19 mouse cellular contexts compared by ENCODE assay signal in genomic region chr9:65639065-65639464, GRCm38 (mm10). TPM values are rescaled to one million over a fixed set of nuclear protein-coding genes. Genes with fewer than 3 reads are reported as not detected.
DNase-seq lines count a peak whose midpoint lies in the region; ATAC-seq and TF ChIP-seq lines count a peak whose summit lies in the region.
"Had no signal": no experiment of that assay in that cellular context is flagged by ENCODE, and none has a peak within 500 bp of the region (broad histone marks: within the 10 kb centered on the region; RNA-seq: fewer than 3 reads in every experiment).

No protein-coding gene starts in this region.

- no peaks in the 10 kb centered on the region for H3K9me3 ChIP-seq in heart, embryonic 13.5 days
- no peaks in the 10 kb centered on the region for H3K9me3 ChIP-seq in kidney, postnatal 0 days (replicated peaks; ENCODE audit: low read length)
- H3K9me3 ChIP-seq in heart, embryonic 16.5 days (replicated peaks; ENCODE audit: control insufficient read depth, low read length): no peaks in the 10 kb centered on the region
- H3K9me3 ChIP-seq in stomach, embryonic 16.5 days (replicated peaks; ENCODE audit: control insufficient read depth, low read length): no peaks in the 10 kb centered on the region
- H3K9me3 ChIP-seq in hindbrain, embryonic 11.5 days (ENCODE audit: control insufficient read depth, low read length): no peaks in the 10 kb centered on the region
- H3K9me3 ChIP-seq: embryonic facial prominence, embryonic 10.5 days; hindbrain, embryonic 15.5 days; liver, embryonic 13.5 days; lung, embryonic 15.5 days; midbrain, embryonic 15.5 days had no signal

- no peak for DNase-seq in heart, postnatal 14 days
- DNase-seq in kidney, postnatal 0 days (ENCODE audit: low spot score): no peak
- DNase-seq in kidney, postnatal 25 days: no peak
- no peak for DNase-seq in B cell, adult 2 months
- no peak for DNase-seq in hindbrain, embryonic 11.5 days (ENCODE audit: low spot score)
- DNase-seq: adrenal gland, adult 2 months; cerebellum, adult 18-20 months; liver, embryonic 13.5 days; retina, postnatal 1 day; right cerebral cortex, postnatal 4 days had no signal

- no peak for ATAC-seq in heart, embryonic 13.5 days (ENCODE audit: extremely low read depth, insufficient number of reproducible peaks, low FRiP score, low TSS enrichment)
- no peak for ATAC-seq in kidney, postnatal 0 days (replicated peaks; ENCODE audit: low FRiP score, low read depth)
- ATAC-seq in heart, embryonic 16.5 days (replicated peaks; ENCODE audit: extremely low read depth, insufficient read depth, low FRiP score): peak; percentile 81
- peak; percentile 62; the same call in 1 of the 2 replicates for ATAC-seq in stomach, embryonic 16.5 days (ENCODE audit: insufficient read depth, low FRiP score)
- ATAC-seq in hindbrain, embryonic 11.5 days (ENCODE audit: low FRiP score): no peak
- ATAC-seq: forebrain, embryonic 16.5 days; midbrain, embryonic 15.5 days had no signal

- peaks cover 14% of the 10 kb centered on the region for H3K36me3 ChIP-seq in heart, embryonic 13.5 days
- H3K36me3 ChIP-seq in kidney, postnatal 0 days (ENCODE audit: insufficient read depth, low read length): no peaks in the 10 kb centered on the region
- no peaks in the 10 kb centered on the region for H3K36me3 ChIP-seq in heart, embryonic 16.5 days (ENCODE audit: control insufficient read depth, insufficient read depth)
- no peaks in the 10 kb centered on the region for H3K36me3 ChIP-seq in stomach, embryonic 16.5 days (ENCODE audit: control insufficient read depth, insufficient read depth, low read length)
- H3K36me3 ChIP-seq in hindbrain, embryonic 11.5 days (ENCODE audit: control insufficient read depth, insufficient read depth, low read length): no peaks in the 10 kb centered on the region
- H3K36me3 ChIP-seq: embryonic facial prominence, embryonic 10.5 days; hindbrain, embryonic 15.5 days; liver, embryonic 13.5 days; lung, embryonic 15.5 days; midbrain, embryonic 15.5 days had no signal

- peak overlapping the region; percentile 70 for H3K9ac ChIP-seq in heart, embryonic 13.5 days
- no peak overlapping the region for H3K9ac ChIP-seq in kidney, postnatal 0 days (ENCODE audit: low read depth, low read length)
- peak overlapping the region; percentile 68 for H3K9ac ChIP-seq in heart, embryonic 16.5 days (ENCODE audit: low read length)
- H3K9ac ChIP-seq in stomach, embryonic 16.5 days (ENCODE audit: low read length): no peak overlapping the region
- H3K9ac ChIP-seq in hindbrain, embryonic 11.5 days (ENCODE audit: low read depth, low read length): no peak overlapping the region
- H3K9ac ChIP-seq: hindbrain, embryonic 15.5 days; liver, embryonic 13.5 days; lung, embryonic 15.5 days; midbrain, embryonic 15.5 days had no signal

- no peak overlapping the region for H3K4me3 ChIP-seq in heart, embryonic 13.5 days
- no peak overlapping the region for H3K4me3 ChIP-seq in kidney, postnatal 0 days (replicated peaks; ENCODE audit: low read depth, low read length)
- no peak overlapping the region for H3K4me3 ChIP-seq in heart, embryonic 16.5 days (ENCODE audit: low read length)
- no peak overlapping the region for H3K4me3 ChIP-seq in stomach, embryonic 16.5 days (replicated peaks; ENCODE audit: low read length)
- no peak overlapping the region for H3K4me3 ChIP-seq in hindbrain, embryonic 11.5 days (ENCODE audit: low read depth, low read length)
- H3K4me3 ChIP-seq: embryonic facial prominence, embryonic 10.5 days; erythroblast, embryonic 14.5 days; hindbrain, embryonic 15.5 days; liver, embryonic 13.5 days; lung, embryonic 15.5 days; midbrain, embryonic 15.5 days had no signal

- WGBS in heart, embryonic 13.5 days: 31% methylated on average over 5 of the region's 5 CpGs
- 44% methylated on average over 5 of the region's 5 CpGs for WGBS in kidney, postnatal 0 days
- WGBS in heart, embryonic 16.5 days: 31% methylated on average over 5 of the region's 5 CpGs
- WGBS in stomach, embryonic 16.5 days: 52% methylated on average over 5 of the region's 5 CpGs
- WGBS in hindbrain, embryonic 11.5 days: 56% methylated on average over 5 of the region's 5 CpGs

- TF ChIP-seq CTCF in kidney, postnatal 0 days (IDR thresholded peaks at IDR 0.05; ENCODE audit: low read depth): no peak

- peak overlapping the region; percentile 37 for H3K4me2 ChIP-seq in heart, embryonic 13.5 days
- H3K4me2 ChIP-seq in kidney, postnatal 0 days (ENCODE audit: low read length): no peak overlapping the region
- peak overlapping the region; percentile 37; the same call in 1 of the 2 replicates for H3K4me2 ChIP-seq in heart, embryonic 16.5 days (ENCODE audit: low read depth, low read length)
- H3K4me2 ChIP-seq in stomach, embryonic 16.5 days (ENCODE audit: low read depth, low read length): no peak overlapping the region
- no peak overlapping the region for H3K4me2 ChIP-seq in hindbrain, embryonic 11.5 days (replicated peaks; ENCODE audit: low read depth, low read length)
- H3K4me2 ChIP-seq: hindbrain, embryonic 15.5 days; liver, embryonic 13.5 days; lung, embryonic 15.5 days; midbrain, embryonic 15.5 days had no signal

- intact Hi-C loops in heart, postnatal 14 days (cut with DNase I): no loop called here

- peak overlapping the region; percentile 90 for H3K27ac ChIP-seq in heart, embryonic 13.5 days (replicated peaks)
- peak overlapping the region; percentile 47; the same call in 1 of the 2 replicates for H3K27ac ChIP-seq in kidney, postnatal 0 days
- H3K27ac ChIP-seq in heart, embryonic 16.5 days (ENCODE audit: low read length): peak overlapping the region; percentile 88
- no peak overlapping the region for H3K27ac ChIP-seq in stomach, embryonic 16.5 days (ENCODE audit: low read length)
- H3K27ac ChIP-seq in hindbrain, embryonic 11.5 days (ENCODE audit: low read depth, low read length): no peak overlapping the region
- H3K27ac ChIP-seq: embryonic facial prominence, embryonic 10.5 days; hindbrain, embryonic 15.5 days; liver, embryonic 13.5 days; lung, embryonic 15.5 days; midbrain, embryonic 15.5 days had no signal

- no peaks in the 10 kb centered on the region for H3K27me3 ChIP-seq in heart, embryonic 13.5 days (replicated peaks)
- H3K27me3 ChIP-seq in kidney, postnatal 0 days (ENCODE audit: insufficient read depth, low read length): no peaks in the 10 kb centered on the region
- no peaks in the 10 kb centered on the region for H3K27me3 ChIP-seq in heart, embryonic 16.5 days (ENCODE audit: control insufficient read depth, insufficient read depth, low read length)
- H3K27me3 ChIP-seq in stomach, embryonic 16.5 days (ENCODE audit: control insufficient read depth, insufficient read depth, low read length): no peaks in the 10 kb centered on the region
- no peaks in the 10 kb centered on the region for H3K27me3 ChIP-seq in hindbrain, embryonic 11.5 days (ENCODE audit: control insufficient read depth, insufficient read depth, low read length)
- H3K27me3 ChIP-seq: hindbrain, embryonic 15.5 days; lung, embryonic 15.5 days; midbrain, embryonic 15.5 days had no signal

- H3K4me1 ChIP-seq in heart, embryonic 13.5 days: peaks cover 62% of the 10 kb centered on the region
- H3K4me1 ChIP-seq in kidney, postnatal 0 days (replicated peaks; ENCODE audit: insufficient read depth, low read length): peaks cover 21% of the 10 kb centered on the region
- peaks cover 38% of the 10 kb centered on the region for H3K4me1 ChIP-seq in heart, embryonic 16.5 days (ENCODE audit: control insufficient read depth, insufficient read depth, low read length)
- H3K4me1 ChIP-seq in stomach, embryonic 16.5 days (ENCODE audit: control insufficient read depth, insufficient read depth, low read length): peaks cover 5% of the 10 kb centered on the region
- H3K4me1 ChIP-seq in hindbrain, embryonic 11.5 days (replicated peaks; ENCODE audit: control insufficient read depth, insufficient read depth, low read length): 0 out of 2 replicates have a peak, but pooled peaks cover 2% of the 10 kb centered on the region
- H3K4me1 ChIP-seq: hindbrain, embryonic 15.5 days; midbrain, embryonic 15.5 days had no signal

RNA-seq across cellular contexts. Expression of gene Rbpms2, which starts 9.6 kb away (rescaled TPM):
- 106 and 109 TPM in 2 replicates for polyA plus RNA-seq in heart, embryonic 13.5 days (2015; fragmentation: Nextera tagmentation; extraction: Ambion mirVana)
- total RNA-seq in heart, postnatal 14 days (2021): 10 to 100 TPM; 39.1 to 40.7 TPM
- polyA plus RNA-seq in kidney, postnatal 0 days (2015; fragmentation: Nextera tagmentation; extraction: Ambion mirVana): 38.6 and 39.2 TPM in 2 replicates
- 105 and 108 TPM in 2 replicates for polyA plus RNA-seq in heart, embryonic 16.5 days (2015; fragmentation: Nextera tagmentation; extraction: Ambion mirVana)
- polyA plus RNA-seq in stomach, embryonic 16.5 days (2015; fragmentation: Nextera tagmentation; extraction: Ambion mirVana): 20.4 and 22.9 TPM in 2 replicates
- polyA plus RNA-seq in hindbrain, embryonic 11.5 days (2014; fragmentation: Nextera tagmentation; extraction: Ambion mirVana): 19.5 and 23.7 TPM in 2 replicates

RNA-seq across cellular contexts. Expression of gene Oaz2, which starts 28.7 kb away (rescaled TPM):
- polyA plus RNA-seq in heart, embryonic 13.5 days (2015; fragmentation: Nextera tagmentation; extraction: Ambion mirVana): 249 and 267 TPM in 2 replicates
- total RNA-seq in heart, postnatal 14 days (2021): 100 to 1,000 TPM; 265 to 267 TPM
- 299 and 305 TPM in 2 replicates for polyA plus RNA-seq in kidney, postnatal 0 days (2015; fragmentation: Nextera tagmentation; extraction: Ambion mirVana)
- 299 and 313 TPM in 2 replicates for polyA plus RNA-seq in heart, embryonic 16.5 days (2015; fragmentation: Nextera tagmentation; extraction: Ambion mirVana)
- 200 and 218 TPM in 2 replicates for polyA plus RNA-seq in stomach, embryonic 16.5 days (2015; fragmentation: Nextera tagmentation; extraction: Ambion mirVana)
- 204 and 224 TPM in 2 replicates for polyA plus RNA-seq in hindbrain, embryonic 11.5 days (2014; fragmentation: Nextera tagmentation; extraction: Ambion mirVana)

RNA-seq across cellular contexts. Expression of gene Pif1, which starts 52.1 kb away (rescaled TPM):
- polyA plus RNA-seq in heart, embryonic 13.5 days (2015; fragmentation: Nextera tagmentation; extraction: Ambion mirVana): 10.3 and 11.8 TPM in 2 replicates
- 1 to 10 TPM in 1 of 2 experiments, under 1 TPM in 1; 0.79 to 1.3 TPM for total RNA-seq in heart, postnatal 14 days (2021)
- 3.5 and 4.8 TPM in 2 replicates for polyA plus RNA-seq in kidney, postnatal 0 days (2015; fragmentation: Nextera tagmentation; extraction: Ambion mirVana)
- 11.9 and 13.9 TPM in 2 replicates for polyA plus RNA-seq in heart, embryonic 16.5 days (2015; fragmentation: Nextera tagmentation; extraction: Ambion mirVana)
- polyA plus RNA-seq in stomach, embryonic 16.5 days (2015; fragmentation: Nextera tagmentation; extraction: Ambion mirVana): 12.2 and 12.7 TPM in 2 replicates
- polyA plus RNA-seq in hindbrain, embryonic 11.5 days (2014; fragmentation: Nextera tagmentation; extraction: Ambion mirVana): 9.9 and 12.5 TPM in 2 replicates

RNA-seq across cellular contexts. Expression of gene Plekho2, which starts 59.2 kb away (rescaled TPM):
- polyA plus RNA-seq in heart, embryonic 13.5 days (2015; fragmentation: Nextera tagmentation; extraction: Ambion mirVana): 10.7 and 11.9 TPM in 2 replicates
- 10 to 100 TPM; 14.6 TPM for total RNA-seq in heart, postnatal 14 days (2021)
- 13.4 and 14.6 TPM in 2 replicates for polyA plus RNA-seq in kidney, postnatal 0 days (2015; fragmentation: Nextera tagmentation; extraction: Ambion mirVana)
- polyA plus RNA-seq in heart, embryonic 16.5 days (2015; fragmentation: Nextera tagmentation; extraction: Ambion mirVana): 11.0 and 12.0 TPM in 2 replicates
- polyA plus RNA-seq in stomach, embryonic 16.5 days (2015; fragmentation: Nextera tagmentation; extraction: Ambion mirVana): 21.4 and 23.0 TPM in 2 replicates
- polyA plus RNA-seq in hindbrain, embryonic 11.5 days (2014; fragmentation: Nextera tagmentation; extraction: Ambion mirVana): 10.2 and 10.7 TPM in 2 replicates

Comparison
In these comparisons a context has a peak if more than half of its experiments do, and no peak if none do; other contexts are left out.
1. ATAC-seq: peak in heart, embryonic 16.5 days (single experiment) and stomach, embryonic 16.5 days (single experiment); none in heart, embryonic 13.5 days (single experiment), kidney, postnatal 0 days (single experiment) and hindbrain, embryonic 11.5 days (single experiment).
2. H3K27ac ChIP-seq: peak in heart, embryonic 13.5 days (single experiment), kidney, postnatal 0 days (single experiment) and heart, embryonic 16.5 days (single experiment); none in stomach, embryonic 16.5 days (single experiment) and hindbrain, embryonic 11.5 days (single experiment).
3. H3K4me2 ChIP-seq: peak in heart, embryonic 13.5 days (single experiment) and heart, embryonic 16.5 days (single experiment); none in kidney, postnatal 0 days (single experiment), stomach, embryonic 16.5 days (single experiment) and hindbrain, embryonic 11.5 days (single experiment).
4. H3K9ac ChIP-seq: peak in heart, embryonic 13.5 days (single experiment) and heart, embryonic 16.5 days (single experiment); none in kidney, postnatal 0 days (single experiment), stomach, embryonic 16.5 days (single experiment) and hindbrain, embryonic 11.5 days (single experiment).